Mouse (Mus musculus): ENCODE data around the gene Nek3. TPM values are rescaled to one million over a fixed set of nuclear protein-coding genes. Genes with fewer than 3 reads are reported as not detected.

The Nek3 gene
- total RNA-seq, 1 experiment from 2014 or later: 1.2 TPM

Other genes starting within 250 kb of the Nek3 start
- gene Defb15, start 233.7 kb downstream of the Nek3 start, total RNA-seq (2017): not detected in 3 replicates
- gene Defb35, start 228.1 kb downstream of the Nek3 start, total RNA-seq (2017): not detected in 3 replicates
- not detected in 3 replicates for gene Defb13, start 219.7 kb downstream of the Nek3 start, total RNA-seq (2017)
- not detected in 3 replicates for gene Fam90a1a, start 207.7 kb downstream of the Nek3 start, total RNA-seq (2017)
- not detected in 3 replicates for gene Ccdc70, start 196.7 kb downstream of the Nek3 start, total RNA-seq (2017)
- gene Atp7b, start 106.1 kb downstream of the Nek3 start, total RNA-seq (2017): not detected in 3 replicates
- gene Alg11, start 105.7 kb downstream of the Nek3 start, total RNA-seq (2017): 11.0 to 16.5 TPM (median 11.2 TPM) in 3 replicates
- gene Nek5, start 41.4 kb downstream of the Nek3 start, total RNA-seq (2017): not detected in 3 replicates
- 2.8 to 6.6 TPM (median 2.8 TPM) in 3 replicates for gene Ckap2, start 19.4 kb upstream of the Nek3 start, total RNA-seq (2017)
- 40.5 to 54.9 TPM (median 49.6 TPM) in 3 replicates for gene Vps36, start 26.4 kb upstream of the Nek3 start, total RNA-seq (2017)
- gene Thsd1, start 60.9 kb upstream of the Nek3 start, total RNA-seq (2017): 0.43 to 1.4 TPM in 2 of 3 replicates, not detected in the other
- gene Tpte, start 117.0 kb upstream of the Nek3 start, total RNA-seq (2017): not detected in 3 replicates
- gene Slc25a15, start 232.2 kb upstream of the Nek3 start, total RNA-seq (2017): 2.8 to 5.7 TPM (median 3.0 TPM) in 3 replicates
- gene Mrps31, start 244.9 kb upstream of the Nek3 start, total RNA-seq (2017): 11.2 to 22.1 TPM (median 17.3 TPM) in 3 replicates